Mouse (Mus musculus): Measurements from ENCODE around the gene Nol9.

DNA sequence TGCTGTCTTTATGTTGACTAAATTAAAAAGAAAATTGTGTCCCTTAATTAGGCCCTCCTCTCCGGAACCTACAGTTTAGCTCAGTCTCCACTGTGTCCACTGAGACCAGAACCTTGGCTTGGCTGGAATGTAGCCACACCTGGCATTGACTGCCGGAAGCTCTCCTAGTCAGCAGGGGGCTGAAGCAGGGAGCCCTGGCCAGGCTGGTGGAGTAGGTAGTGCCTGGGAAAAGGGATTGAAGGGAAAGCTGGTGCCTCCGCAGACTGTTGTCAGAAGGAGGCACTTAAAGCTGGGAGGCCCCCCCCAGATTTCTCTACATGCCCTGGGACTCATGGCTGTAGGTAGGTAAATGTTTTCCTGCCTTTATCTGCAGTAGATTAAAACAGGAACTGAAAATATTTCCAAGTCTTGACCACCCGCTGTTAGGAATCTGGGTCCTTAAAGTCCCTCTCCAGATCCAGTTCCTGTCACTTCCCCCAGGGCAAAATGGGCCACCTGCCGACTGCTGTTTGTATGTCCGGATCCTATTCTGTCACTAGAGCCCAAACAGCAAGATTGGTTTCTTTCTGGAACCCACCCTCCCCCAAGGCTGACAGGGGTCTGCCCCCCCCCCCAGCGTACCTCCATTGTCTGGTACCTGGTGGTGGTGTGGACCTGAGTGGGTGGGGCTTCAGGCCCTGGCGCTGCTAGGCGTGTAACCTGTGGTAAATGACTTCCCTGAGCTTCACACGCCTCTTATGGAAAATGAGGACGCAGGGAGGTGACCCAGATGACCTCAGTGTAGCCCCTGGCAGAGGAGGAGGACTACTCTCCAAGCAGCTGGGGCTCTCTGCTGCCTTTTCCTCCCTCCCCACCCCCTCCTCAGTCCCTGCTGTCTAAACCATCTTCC, 59.0 kb downstream of the Nol9 start:
- TF ChIP-seq POLR2A (IDR thresholded peaks at IDR 0.05; ENCODE audit: borderline replicate concordance, extremely low read depth, insufficient read depth, insufficient read length, poor library complexity, severe bottlenecking) (no peak), CTCF (IDR thresholded peaks at IDR 0.05; ENCODE audit: borderline replicate concordance, extremely low read depth, insufficient read depth, insufficient read length) (no peak)
